Mouse (Mus musculus) heart, adult 11 months (tissue): ENCODE data around the gene Meis1.
A peak's percentile ranks its signal among the peaks of the same experiment; 100 is the strongest.

Experiments
- DNase-seq: peaks from one replicate; pipeline ENCODE4 v3.0.0; 2022

The Meis1 gene

DNA sequence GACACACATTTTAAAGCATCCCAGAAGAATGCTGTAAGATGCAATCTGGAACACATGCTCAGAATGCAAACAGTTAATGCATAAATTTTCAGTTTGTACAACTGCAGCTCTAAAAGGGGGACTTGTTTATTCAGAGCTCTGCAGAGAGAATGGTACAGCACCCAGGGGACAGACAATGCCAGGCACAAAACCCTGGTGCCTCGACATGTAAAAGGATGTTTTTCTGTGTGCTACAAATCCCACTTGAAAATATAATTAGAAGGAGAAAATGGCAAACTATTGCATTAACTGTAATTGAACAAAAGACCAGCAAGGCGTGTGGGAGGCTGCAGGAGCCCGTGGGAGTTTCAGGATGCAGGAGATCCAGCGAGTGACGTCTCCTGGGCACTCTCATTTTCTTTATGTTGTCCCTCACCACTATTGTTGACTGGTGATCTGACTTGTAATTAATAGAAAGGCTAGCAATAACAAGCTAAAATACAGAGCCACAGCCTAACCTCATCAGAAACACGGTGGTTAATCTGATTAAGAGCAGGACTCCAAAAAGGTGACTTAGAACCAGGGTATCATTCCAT is 29.0 kb downstream of the Meis1 start:
- DNase-seq: no peak

DNA sequence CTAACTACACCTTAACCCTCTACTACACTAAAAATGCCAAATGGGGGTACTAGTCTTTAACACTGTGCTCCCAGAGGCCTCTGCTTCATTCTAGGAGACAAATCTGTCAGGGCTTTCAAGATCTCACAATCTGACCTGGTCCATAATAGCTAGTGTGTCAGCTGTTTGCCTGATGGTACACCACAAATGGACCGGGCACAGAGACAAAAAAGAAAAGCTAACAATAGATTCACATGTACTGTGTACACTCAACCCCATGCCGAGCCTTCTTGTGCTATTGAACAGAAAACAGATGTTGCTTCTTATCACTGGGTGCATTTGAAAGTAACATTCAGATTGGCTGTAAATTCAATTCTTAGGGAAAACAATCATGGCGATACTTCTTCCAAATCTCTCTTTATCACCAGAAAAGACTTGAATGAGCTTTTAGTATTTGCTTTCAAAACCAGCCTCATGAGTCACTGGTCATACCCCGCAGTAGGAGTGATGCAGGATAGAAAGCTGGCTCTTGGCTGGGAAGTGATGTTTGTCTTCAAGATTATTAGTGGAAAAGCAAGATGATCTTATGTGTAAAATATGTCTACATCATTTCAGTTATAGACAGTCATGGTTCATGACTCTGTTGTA is 30.0 kb downstream of the Meis1 start:
- peak; percentile 95 for DNase-seq

DNA sequence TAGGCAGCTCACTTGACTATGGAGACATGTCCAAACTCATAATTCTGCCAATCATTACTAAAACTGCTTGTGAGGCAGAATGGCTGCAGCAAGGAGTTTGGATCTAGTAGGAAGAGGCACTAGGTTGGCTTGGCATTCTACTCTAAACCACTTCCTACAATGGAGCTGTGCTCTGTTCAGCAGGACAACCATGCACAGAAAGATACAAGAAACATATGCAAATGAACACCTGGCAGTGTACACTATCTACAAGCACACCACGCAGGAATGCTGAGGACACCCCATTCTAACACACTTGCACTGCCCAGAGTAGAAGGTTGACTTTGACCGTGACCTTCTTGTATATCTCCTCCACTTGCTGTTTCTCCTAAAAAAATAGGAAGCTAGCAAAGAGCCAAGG is 35.0 kb downstream of the Meis1 start:
- DNase-seq: no peak

DNA sequence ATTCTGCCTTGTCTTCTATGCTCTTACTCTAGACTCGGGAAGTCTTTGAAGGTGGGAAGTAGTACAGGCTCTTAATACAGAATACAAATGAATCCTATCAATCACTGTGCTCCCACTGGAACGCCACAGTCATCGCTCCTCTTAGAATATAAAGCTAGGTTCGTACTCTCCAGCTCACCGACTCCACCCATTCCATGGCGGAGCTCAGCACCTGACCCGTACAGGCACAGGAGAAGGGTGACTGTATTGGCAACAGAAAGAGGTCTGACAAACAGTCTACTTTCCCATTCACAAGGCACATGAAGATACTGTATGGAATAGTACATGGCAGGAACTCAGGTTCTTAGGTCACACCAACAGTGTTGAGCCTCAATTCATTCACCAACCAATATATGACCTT is 35.5 kb downstream of the Meis1 start:
- DNase-seq: no peak

DNA sequence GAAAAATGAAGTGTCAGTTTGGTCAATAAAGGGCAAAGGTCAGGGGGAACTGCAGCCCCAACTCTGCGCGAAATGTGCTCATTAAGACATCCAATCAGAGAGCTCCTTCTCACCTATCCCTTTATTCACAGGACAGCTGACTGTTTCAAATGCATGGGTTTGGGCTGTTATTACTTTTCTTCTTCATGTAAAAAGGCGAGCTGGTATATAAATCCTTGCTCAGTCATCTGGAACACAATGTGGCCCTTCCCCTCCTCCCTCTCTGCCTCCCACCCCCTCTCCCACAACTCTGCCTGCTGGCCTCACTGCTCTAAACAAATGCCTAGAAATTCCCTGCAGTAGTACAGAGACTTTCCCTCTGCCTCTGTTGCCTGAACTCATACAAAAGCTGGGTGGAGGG is 36.5 kb downstream of the Meis1 start:
- DNase-seq: no peak

DNA sequence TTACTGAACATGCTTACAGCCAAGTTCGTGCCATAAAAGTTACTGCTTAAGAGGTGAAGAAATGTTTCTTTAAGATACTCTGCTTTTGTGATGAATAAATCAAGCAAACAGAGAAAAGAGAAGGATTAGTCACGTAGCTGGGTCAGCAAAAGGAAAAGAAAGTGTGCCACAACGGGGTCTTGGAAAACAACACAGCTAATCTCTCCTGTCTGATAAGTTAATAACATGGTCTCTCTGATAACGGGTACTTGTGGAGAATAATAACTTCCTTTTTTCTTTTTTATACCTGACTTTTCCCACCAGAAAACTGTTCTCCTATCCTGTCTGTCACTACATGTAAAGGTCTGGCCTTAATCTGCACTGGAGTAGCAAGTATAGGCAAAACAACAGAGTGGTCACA is 37.4 kb downstream of the Meis1 start:
- DNase-seq: no peak

DNA sequence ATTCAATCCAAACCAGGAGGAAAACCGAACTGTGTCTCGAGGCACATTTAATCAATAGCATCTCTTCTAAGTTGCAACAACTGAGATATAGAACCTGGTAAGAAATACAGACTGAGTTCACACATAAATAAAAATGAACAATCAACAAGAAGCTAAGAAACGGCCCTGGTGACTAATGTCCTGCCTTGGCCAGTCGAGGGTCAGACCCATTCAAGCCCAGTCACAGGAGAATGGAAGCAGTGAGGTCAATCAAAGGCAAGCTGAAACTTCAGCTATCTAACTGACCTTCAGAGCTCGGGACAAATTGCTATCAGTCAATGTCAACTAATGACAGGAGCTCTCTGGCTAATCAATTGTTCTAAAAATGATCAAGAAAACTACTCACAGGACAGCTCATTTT is 38.2 kb downstream of the Meis1 start:
- no peak for DNase-seq

DNA sequence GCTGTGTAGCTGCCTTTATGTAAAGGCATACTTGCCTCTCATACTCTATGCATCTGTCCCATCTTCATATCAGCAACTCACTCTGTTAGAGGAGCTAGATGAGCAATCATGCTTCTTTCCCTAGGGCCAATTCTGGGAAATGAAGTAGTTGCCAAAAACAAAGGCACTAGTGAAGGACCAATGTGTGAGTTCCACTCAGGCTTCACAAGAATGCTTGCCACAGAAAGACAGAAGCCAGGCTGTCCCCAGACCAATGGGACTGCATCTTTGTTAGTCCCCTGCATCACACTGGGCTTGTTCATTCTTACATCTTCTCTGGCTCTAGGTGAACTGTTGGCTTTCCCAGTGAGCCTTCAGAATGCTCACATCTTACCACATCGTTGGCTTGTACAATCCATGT is 43.7 kb downstream of the Meis1 start:
- DNase-seq: no peak

DNA sequence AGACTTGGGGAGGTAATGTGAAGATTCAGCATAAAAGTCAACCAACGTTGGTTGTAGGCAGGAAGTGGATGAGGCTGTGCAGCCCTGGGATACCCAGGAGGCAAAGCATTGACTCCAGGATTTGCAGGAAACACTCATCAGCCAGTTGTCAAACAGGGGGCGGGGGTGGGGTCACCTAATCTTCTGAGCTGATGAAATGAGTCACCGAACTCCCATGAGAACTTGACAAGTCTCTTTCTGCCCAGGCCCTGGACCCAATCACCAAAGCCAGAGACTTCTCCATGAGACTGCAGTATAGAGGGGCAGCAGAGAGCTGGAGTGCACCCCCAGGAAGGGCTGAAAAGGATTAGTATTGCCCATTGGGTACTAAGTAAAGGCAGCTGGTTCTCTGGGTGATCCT is 45.0 kb downstream of the Meis1 start:
- peak; percentile 84 for DNase-seq

DNA sequence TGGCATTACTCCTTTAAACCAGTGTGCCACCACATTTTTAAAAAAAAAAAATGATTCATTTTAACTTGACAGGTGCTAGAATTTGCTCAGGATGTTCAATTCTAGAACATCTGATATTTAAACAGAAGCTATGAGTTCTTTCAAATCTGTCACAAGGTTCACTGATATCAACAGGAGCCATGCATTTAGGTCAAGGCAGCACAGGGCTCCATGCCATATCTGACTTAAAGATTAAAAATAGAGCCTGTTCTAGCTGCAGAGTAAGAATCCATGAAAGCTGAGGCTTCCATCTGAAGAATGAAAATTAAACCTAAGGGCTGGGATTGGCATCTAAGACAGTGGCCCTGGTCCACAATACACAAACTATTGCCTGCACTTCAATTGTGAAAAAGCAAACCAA is 45.8 kb downstream of the Meis1 start:
- no peak for DNase-seq

DNA sequence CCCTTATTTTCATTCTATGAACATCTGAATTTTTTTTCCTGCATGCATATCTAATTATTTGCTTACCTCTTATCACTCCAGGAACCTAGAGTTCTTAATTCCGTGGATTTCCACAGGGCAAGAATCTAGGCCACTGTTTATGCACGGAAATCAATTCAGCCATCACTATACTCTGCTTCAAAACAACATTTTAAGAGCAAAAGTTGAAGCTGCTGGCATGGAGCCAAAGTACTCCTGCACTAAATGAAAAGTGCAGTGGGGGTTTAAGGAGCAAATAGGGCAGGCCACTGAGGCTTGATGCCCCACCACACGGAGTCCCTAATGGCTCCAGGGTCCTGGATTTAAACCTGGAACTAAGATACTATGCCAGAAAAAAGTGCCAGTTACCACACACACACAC is 47.2 kb downstream of the Meis1 start:
- no peak for DNase-seq

DNA sequence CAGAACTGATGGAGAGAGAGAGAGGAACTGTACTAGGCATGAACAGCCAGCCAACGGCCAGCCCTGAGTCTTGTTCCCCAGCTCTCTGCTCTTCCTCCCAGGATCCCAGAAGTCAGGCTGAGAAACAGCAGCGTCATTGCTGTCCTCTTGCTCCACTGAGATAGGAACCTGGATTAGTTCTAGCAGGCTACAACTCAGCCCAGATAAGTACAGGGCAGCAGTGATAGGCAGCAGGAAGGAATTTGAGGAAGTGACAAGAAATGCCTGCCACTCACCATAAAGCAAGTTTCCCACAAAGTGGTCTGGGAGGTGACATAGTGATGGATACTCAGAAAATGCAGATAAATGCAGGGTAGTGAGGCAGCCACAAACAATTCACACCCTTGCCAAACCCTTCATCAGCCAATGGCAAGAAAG is 48.9 kb downstream of the Meis1 start:
- peak; percentile 86 for DNase-seq

DNA sequence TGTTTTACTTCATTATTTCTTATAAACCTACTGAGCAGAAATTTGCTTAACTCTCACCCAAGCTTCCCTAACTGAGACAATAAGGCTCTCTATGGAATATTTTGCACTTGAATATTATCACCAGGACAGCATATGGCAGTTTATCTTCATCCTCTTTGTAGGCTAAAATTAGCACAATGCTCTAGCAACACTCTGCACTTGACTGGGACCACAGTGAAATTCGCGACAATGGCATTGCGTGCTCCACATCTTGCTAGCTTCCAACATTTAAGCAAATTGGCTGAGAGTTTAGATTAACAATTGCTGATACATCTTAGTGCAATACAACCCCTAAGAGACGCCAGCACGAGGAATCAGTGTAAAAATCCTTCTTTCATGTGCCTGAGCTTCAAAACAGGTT is 54.4 kb downstream of the Meis1 start:
- DNase-seq: peak; percentile 76

DNA sequence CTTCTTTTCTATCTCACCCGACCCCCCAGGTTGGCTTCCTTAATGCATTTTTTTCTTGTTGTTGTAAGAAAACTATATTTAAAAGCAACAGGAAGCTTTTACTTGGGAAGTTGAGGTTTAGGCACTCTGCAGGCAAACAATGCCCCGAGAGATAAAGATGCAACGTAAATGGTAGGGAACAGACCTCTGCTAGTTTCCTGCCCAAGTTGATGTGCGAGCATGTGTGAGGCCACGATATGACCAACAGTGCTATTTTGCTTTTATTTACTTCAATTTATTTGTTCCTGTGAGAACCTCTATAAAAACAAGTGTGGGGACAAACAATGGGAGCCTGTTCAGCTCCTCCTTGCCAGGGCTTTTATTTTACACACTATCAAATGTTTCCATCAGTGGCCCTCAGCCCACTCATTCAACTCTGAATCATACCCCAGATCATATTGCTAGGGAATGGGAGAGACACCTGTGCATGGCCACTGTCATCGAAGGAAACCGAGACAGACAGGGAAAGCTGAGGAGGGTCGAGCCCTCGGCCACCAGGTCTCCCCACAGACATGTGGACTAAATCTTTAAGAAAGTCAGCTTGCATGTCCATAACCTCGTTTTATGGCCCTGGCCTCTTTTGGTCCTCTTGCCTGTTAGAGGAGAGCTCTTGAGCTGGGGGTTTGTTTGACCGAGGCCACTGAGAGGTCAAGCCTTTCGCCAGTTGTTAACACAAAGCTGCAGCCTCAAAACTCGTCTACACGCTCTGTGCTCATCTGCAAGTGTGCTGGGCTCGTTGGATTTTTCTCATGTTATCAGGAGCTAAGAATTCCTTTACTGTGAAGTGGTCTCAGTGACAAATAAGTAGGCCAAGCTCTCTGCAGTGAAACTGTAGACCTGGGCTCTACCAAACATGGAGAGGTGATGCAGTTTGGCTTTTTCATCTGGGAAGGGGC is 55.3 kb downstream of the Meis1 start:
- peak; percentile 87 for DNase-seq

DNA sequence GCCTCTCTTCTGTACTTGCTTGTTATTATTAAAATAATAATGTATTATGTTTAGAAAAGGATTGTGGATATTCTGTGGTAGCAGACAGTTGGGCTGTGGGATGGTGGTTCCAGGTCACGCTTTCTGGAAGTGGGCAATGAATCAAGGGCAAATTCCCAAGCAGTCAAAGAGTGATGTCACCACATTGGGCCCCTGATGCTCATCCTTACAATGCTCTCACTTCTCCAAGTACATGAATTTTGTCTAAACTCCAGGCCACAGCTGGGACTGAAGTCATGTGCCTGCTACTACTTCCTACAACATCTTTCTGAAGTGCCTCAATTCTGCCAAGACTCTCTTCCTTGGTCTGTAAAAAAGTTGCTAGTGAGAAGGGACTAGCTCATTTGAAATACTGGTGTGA is 59.3 kb downstream of the Meis1 start:
- no peak for DNase-seq

DNA sequence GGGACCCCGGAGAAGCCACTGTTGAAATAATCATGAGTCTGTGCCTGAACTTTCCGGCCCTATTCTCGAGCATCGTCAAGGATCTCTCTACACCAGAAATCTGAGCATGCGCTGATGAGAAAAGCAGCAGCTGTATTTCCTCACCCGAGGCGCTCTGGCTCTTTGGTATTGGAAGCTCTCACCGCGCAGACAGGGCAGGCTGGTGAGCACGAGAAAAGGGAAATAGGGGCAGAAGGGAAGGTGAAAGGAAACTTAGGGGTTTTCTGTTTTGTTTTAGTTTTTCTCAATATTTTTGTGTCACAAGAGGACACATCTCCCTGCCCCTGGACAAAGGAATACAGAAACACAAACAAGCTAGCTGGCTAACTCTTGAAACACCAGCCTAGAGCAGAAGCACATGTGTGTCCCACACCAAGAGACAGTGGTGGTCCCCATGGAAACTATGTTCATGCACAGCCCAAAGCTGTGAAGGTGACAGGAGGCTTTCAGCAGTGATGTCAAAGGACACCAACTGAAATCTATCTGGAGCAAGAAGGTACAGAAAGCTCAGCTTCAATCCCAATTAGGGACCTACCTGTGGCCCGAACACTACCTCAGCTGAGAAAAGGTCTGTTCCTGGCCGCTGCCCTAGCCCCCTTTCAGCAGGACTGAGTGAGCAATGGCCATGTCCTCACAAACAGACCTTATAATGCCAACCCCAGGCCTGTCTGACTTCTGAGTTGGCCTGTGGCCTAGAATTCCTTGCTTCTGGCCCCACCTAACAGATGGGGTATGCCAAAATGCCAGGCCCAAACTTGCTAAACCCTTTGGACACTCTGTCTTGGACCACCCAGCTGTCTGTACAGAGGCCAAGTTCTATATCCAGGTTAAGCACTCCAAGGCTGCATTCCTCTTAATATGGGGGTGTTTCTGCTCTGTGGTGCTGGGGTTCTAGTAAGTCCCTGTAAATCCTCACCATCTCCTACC is 60.7 kb downstream of the Meis1 start:
- peak; percentile 98 for DNase-seq

DNA sequence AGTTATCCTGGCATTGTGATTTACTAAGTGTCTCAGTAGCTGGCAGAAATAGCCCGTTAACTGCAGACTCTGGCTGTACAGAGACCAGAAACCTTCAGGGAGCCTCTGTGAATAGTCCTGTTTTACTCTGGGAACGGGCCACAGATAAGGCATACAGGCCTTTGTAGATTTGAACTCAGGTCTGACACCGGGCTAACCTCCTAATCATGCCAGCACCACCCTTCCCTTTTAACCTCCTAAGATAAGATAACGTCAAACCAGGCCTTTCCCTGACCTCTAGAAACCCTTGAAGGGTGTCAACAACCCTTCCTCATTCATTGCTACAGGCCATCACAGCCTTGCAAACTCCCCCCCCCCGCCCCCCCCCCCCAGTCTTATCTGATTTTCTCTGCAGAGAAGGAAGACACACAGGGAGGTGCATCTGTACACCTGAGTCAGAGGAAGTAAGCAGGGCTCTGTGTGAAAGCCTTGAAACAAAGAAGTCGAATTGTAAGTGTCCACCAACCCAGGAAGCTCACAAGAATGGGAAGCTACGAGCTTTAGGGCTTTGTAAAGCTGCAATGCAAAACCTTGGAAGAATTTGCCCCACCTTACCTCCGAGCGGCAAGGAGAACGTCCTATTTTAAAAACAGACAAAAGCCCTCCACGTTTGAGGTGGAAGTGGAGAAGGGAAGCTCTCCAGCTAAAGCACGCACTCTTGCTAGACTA is 61.5 kb downstream of the Meis1 start:
- DNase-seq: peak; percentile 86

DNA sequence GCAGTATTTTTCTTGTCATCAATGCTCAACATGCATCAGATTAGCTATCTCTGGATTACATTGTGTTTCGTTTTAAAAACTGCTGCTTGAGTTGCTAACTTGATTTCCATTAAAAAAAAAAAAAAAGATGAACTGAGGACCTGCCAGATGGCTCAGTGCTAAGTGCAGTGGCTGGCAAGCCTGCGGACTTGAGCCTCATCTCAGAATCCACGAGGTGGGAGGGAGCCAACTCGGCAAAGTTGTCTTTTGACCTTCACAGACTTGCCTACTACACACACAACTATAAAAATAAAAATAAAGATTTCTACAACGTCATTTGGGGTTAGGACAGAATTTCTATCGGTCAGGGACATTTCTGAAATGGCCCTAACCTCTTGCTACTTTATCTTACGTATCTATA is 62.8 kb downstream of the Meis1 start:
- peak; percentile 86 for DNase-seq

DNA sequence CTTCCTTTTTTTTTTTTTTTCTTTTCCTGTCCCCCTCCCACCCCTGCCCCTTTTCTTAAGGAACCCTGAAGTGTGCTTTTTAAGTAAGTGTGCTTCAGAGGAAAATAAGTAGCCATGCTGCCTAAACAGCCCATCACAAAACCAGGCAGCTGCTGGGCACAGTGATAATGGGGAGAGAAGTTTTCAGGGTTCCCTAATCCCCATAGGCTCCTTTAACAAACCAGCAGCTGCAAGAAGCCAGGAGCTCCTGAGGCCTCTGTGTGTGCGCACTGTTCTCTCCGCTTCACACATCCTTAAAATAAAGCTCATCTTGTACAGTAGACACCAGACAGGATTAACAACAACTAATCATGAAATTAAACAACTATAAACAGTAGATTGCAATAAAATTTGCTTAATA is 63.9 kb downstream of the Meis1 start:
- no peak for DNase-seq

DNA sequence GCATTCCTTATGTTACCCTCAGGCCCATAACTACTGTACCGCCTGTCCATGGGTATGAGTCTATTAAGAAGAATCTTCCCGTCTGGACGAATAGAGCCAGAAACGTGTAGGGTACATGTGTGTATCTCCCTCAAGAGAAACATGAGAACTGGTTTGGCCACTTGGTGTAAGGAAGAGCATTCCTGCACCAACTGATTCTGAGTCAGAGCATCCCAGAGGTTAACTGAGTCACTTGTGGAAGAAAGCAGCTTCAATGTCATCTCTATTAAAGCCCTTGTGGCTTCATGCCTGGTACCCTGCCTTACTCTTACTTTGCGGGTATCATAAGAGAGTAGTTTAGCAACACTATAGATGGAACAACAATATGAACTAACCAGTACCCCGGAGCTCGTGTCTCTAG is 64.9 kb downstream of the Meis1 start:
- DNase-seq: peak; percentile 56

DNA sequence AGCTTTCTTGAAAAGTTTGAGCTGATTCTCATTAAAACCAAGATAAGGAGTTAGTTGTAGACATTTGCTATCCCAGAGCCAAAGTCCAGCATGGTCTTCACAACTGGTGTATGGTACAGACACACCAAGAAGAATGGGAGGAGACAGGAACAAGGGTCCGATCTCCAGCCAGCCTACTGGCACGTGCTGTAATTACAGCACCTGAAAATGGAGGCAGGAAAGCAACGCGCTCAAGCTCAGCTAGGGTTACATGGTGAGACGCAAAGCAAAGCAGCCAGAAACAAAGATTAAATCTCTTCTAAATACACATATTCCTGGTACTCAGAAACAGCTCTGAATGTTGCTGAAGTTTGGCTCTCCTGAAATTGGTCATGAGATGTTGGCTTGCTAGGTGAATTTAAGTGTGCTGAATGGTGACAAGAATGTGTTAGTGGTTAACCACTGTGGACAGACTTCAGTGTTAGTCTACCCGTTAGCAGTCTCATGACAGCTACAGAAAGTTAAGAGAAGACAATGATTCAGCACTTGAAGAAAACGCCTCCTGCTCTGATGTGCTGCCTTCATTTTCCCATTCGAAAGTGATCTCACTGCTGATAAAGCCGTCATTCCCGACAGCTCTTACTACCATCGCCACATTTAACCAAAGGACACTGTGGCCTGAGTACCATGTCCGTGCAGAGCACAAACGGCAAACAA is 70.0 kb downstream of the Meis1 start:
- peak; percentile 80 for DNase-seq

DNA sequence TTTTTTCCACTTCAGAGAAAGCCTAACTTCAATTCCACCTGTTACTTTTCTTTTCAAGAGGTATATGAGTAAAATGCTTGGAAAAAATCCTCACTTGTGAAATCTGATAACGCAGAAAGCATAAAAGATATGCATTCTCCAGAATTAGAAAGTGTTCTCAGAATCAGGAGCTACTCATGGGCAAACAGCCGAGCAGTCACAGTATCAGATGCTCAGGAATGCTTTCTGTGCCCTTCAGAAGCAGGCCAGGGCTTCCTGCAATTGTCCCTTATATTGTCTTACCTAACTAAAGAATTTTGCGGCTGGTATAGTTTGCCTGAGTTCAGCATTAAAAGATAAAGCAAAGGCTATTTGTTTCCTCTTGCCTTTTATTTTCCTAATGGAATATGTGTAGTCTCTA is 71.4 kb downstream of the Meis1 start:
- peak; percentile 89 for DNase-seq
